Mouse (Mus musculus) limb, embryonic 14.5 days (tissue): ENCODE measurements around the gene Dnajb4. TPM values are rescaled to one million over a fixed set of nuclear protein-coding genes. Genes with fewer than 3 reads are reported as not detected.

ENCODE experiments used
- ATAC-seq: fragments of 200-750 bp; cut with Nextera tagmentation; 2 replicates; pipeline ENCODE4 v1.8.0; 2017; ENCODE audit warnings: low read depth, moderate number of reproducible peaks, moderate TSS enrichment; ENCODE audit not compliant: low FRiP score
- DNase-seq: peaks from one replicate; pipeline ENCODE4 v3.0.0-alpha.2; 2015; ENCODE audit warnings: low spot score
- H3K27ac ChIP-seq: fragments of 300-500 bp; sonication (generic); replicated peaks from 2 replicates; pipeline ENCODE4 v1.5.1; 2014; ENCODE audit warnings: low read depth, mild to moderate bottlenecking, low read length, moderate library complexity, mixed read lengths
- H3K27me3 ChIP-seq: fragments of 300-500 bp; sonication (generic); 2 replicates; pipeline ENCODE4 v1.6.1; 2014; ENCODE audit warnings: low read length, mixed read lengths; ENCODE audit not compliant: control insufficient read depth, insufficient read depth
- H3K36me3 ChIP-seq: fragments of 300-500 bp; sonication (generic); 2 replicates; pipeline ENCODE4 v1.6.1; 2014; ENCODE audit warnings: mild to moderate bottlenecking, low read length, moderate library complexity, mixed read lengths; ENCODE audit not compliant: control insufficient read depth, insufficient read depth
- H3K4me1 ChIP-seq: fragments of 300-500 bp; sonication (generic); 2 replicates; pipeline ENCODE4 v1.6.1; 2014; ENCODE audit warnings: antibody characterized with exemption, low read length, mixed read lengths; ENCODE audit not compliant: control insufficient read depth, insufficient read depth
- H3K4me2 ChIP-seq: fragments of 300-500 bp; sonication (generic); replicated peaks from 2 replicates; pipeline ENCODE4 v1.6.1; 2014; ENCODE audit warnings: low read depth, mild to moderate bottlenecking, low read length, moderate library complexity; ENCODE audit not compliant: severe bottlenecking
- H3K4me3 ChIP-seq: fragments of 300-500 bp; sonication (generic); replicated peaks from 2 replicates; pipeline ENCODE4 v1.5.1; 2014; ENCODE audit warnings: low read length
- H3K9ac ChIP-seq: fragments of 300-500 bp; sonication (generic); 2 replicates; pipeline ENCODE4 v1.6.1; 2014; ENCODE audit warnings: mild to moderate bottlenecking, low read depth, low read length, moderate library complexity; ENCODE audit not compliant: severe bottlenecking
- H3K9me3 ChIP-seq: fragments of 300-500 bp; sonication (generic); 2 replicates; pipeline ENCODE4 v1.6.1; 2016; ENCODE audit warnings: low read length; ENCODE audit not compliant: control insufficient read depth
- POLR2A ChIP-seq: fragments of 200-500 bp; IDR thresholded peaks from 2 replicates; pipeline ENCODE4 v1.8.0; 2012; ENCODE audit warnings: inconsistent platforms, mild to moderate bottlenecking, moderate library complexity, borderline replicate concordance; ENCODE audit not compliant: insufficient read depth, insufficient read length; ENCODE audit errors: extremely low read depth
- WGBS: fragments of 180-500 bp; shearing (Covaris S2); extraction: QIAGEN DNeasy Blood & Tissue Kit; methylation state at CpG from one replicate; pipeline ENCODE4 v1.1.7; 2014; 5-methylcytosine and 5-hydroxymethylcytosine counted together
- polyA plus RNA-seq, 2 experiments: library from polyadenylated mRNA; depleted of rRNA in 1 of 2; stranded (reverse) in 1 of 2; unstranded in 1 of 2; fragments of >200 nt; fragmentation: Nextera tagmentation in 1 of 2; extraction: Ambion mirVana in 1 of 2; gene quantifications; 2 replicates each; pipeline versions ENCODE4 v1.2.1 to v1.2.3; 2012 to 2014

Dnajb4 gene
- polyA plus RNA-seq, 2 experiments, result 19.2 to 31.6 TPM

DNA sequence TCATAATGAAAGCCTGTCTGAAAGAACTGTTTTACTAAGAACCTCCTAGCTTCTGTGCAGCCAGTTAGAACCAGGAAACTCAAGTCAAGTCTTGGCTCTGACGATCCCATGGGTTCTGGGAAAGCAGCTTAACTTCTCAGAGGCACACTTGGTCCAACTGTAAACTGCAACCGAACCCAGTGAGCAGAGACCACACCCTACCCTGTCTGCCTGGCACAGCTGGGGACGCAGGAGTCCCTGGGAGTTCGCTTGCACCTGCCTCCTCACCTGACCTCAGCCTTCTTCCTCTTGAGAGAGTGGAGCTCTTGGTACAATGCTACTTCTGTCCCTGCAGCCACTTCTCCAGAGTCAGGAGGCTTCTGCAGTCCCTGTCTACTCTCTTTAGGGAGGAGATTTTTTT lies 49.5 kb downstream of the Dnajb4 start:
- H3K9me3 ChIP-seq, result no peaks in the 10 kb centered on the region
- WGBS, result 56% methylated on average over 4 of the region's 4 CpGs
- H3K4me1 ChIP-seq, result peaks cover 2% of the 10 kb centered on the region; the same call in 1 of the 2 replicates
- no peak for ATAC-seq
- no peak overlapping the region for H3K9ac ChIP-seq
- no peak overlapping the region for H3K27ac ChIP-seq
- H3K36me3 ChIP-seq, result no peaks in the 10 kb centered on the region
- no peak for DNase-seq
- no peak overlapping the region for H3K4me3 ChIP-seq
- 0 out of 2 replicates have a peak, but pooled peaks cover 1% of the 10 kb centered on the region for H3K27me3 ChIP-seq
- no peak overlapping the region for H3K4me2 ChIP-seq
- no peak for TF ChIP-seq POLR2A

DNA sequence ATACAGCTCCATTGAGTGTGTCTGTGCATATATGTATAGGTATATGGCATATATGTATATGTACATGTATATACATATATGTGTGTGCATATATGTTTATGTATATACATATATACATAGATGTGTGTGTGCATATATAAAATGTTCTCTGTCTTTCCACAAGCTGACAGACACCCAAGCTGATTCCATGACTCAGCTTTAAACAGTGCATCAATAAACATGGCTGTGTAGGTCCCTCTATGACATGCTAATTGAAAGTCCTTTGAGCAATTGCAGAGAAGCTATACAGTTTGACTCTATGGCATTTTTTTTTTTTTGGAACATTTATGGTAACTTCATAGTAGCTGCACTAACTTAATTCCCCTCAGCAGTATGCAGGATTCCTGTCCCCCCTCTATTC lies 50.8 kb downstream of the Dnajb4 start:
- DNase-seq, result no peak
- Histone ChIP-seq H3K9me3 (no peaks in the 10 kb centered on the region), H3K9ac (no peak overlapping the region), H3K36me3 (no peaks in the 10 kb centered on the region), H3K4me1 (no peaks in the 10 kb centered on the region), H3K27ac (no peak overlapping the region), H3K4me2 (no peak overlapping the region), H3K27me3 (no peaks in the 10 kb centered on the region), H3K4me3 (no peak overlapping the region)
- TF ChIP-seq POLR2A, result no peak
- no peak for ATAC-seq

DNA sequence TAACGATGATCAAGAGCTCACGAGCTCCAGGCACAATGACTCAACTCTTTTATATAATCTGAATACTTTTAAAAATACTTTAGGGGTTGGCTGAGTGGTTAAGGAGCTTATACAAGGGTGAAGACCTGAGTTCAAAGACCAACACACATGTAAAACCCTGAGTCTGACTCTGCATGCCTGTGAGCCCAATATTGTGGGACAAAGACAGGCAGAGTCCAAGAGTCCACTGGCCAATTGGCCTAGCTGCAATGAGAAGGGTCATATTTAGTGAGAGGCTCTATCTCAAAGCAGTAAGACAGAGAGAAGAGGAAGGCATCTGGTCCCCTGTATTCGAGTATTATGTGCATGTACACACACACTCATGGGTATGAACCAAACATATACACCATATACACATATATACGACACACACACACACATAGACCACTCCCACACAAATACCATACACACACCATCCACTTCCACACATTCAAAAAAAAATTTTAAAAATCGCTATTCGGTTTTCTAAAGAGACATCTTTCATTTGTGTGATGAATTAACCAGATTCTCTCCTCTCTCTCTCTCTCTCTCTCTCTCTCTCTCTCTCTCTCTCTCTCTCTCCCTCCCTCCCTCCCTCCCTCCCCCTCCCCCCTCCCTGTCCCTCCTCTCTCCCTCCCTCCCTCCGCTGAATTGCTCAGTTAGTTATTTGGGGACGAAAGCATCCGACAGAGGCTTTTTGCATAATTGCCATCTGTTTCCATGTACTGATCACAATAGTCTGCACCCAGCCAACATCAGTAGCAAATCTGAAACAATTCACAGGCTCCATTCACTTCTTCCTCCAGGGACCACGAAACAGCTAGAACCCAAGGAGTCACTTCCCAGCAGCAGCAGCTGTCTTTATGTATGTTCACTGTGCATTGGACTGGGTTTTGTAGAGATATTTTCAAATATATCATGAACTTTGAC lies 51.5 kb downstream of the Dnajb4 start:
- Histone ChIP-seq H3K9me3 (no peaks in the 10 kb centered on the region), H3K4me3 (no peak overlapping the region), H3K27ac (no peak overlapping the region), H3K4me1 (no peaks in the 10 kb centered on the region), H3K9ac (no peak overlapping the region), H3K36me3 (no peaks in the 10 kb centered on the region), H3K27me3 (no peaks in the 10 kb centered on the region), H3K4me2 (no peak overlapping the region)
- 64% methylated on average over 10 of the region's 10 CpGs for WGBS
- no peak for ATAC-seq
- TF ChIP-seq POLR2A, result no peak
- DNase-seq, result no peak

DNA sequence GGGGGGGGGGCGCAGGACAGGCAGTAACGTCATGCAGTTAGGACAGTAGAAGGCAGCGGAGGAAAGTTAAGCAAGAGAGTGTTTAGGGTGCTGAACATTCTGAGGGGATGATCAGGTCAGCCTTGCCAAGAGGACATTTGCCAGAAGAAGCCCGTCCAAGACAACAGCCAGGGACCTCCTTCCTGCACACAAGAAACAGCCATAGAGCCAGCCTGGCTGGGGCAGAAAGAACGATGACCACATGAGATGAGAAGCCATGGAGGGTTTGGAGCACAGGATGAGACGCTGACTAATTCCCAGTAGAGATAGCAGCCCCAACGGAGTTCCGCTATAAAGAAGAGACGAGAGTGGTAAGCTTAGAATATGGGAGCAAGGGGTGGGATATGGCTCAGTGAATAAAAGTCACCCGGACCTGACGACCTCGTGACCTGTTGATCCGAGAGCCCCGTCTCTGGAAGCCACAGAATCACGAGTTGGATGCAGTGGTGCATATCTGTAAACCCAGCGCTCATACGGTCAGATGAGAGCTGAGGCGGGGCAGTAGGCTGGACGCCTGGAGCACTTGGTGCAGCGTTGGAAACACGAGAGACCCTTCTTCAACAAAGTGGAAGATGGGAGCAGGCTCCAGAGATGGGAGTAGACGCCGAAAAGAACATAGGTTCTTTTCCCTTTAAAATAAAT lies 53.1 kb downstream of the Dnajb4 start:
- no peak for TF ChIP-seq POLR2A
- Histone ChIP-seq H3K27ac (no peak overlapping the region), H3K27me3 (no peaks in the 10 kb centered on the region), H3K4me1 (no peaks in the 10 kb centered on the region), H3K9me3 (no peaks in the 10 kb centered on the region), H3K4me2 (no peak overlapping the region), H3K4me3 (no peak overlapping the region), H3K9ac (no peak overlapping the region), H3K36me3 (no peaks in the 10 kb centered on the region)
- no peak for ATAC-seq
- 78% methylated on average over 22 of the region's 23 CpGs for WGBS
- DNase-seq, result no peak

DNA sequence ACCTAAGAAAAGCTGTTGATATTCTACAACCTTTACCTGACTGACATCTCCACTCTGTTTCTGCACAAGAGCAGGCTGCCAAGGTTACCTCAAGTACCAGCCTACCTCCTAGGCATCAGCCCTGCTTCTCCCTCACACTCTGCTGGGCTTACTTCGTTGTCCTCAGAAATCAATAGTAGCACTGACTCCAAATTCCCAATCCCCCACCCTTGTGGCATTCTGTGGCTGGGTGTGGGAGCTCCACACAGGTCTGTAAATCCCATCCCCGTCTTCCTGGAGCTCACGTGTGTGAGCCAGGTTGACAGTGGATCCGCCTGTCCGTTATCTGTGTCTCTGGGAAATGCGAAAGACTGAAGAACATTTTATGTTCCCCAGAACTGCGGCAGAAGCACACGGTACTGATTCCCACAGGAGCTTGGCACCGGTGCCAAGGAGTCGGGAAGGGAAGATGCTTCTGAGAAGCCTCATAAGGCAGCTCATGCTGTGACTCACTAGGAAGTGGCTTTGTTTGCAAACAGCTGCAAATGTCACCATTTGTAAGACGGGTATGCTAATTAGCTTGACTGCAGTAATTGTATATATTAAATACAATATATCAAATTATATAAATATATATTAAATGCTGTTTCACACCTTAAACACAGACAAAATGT lies 54.7 kb downstream of the Dnajb4 start:
- no peaks in the 10 kb centered on the region for H3K27me3 ChIP-seq
- H3K4me3 ChIP-seq, result no peak overlapping the region
- no peak for TF ChIP-seq POLR2A
- H3K4me1 ChIP-seq, result no peaks in the 10 kb centered on the region
- no peak overlapping the region for H3K9ac ChIP-seq
- ATAC-seq (no peak), DNase-seq (no peak)
- H3K27ac ChIP-seq, result no peak overlapping the region
- H3K36me3 ChIP-seq, result no peaks in the 10 kb centered on the region
- WGBS, result 47% methylated on average over 11 of the region's 11 CpGs
- H3K9me3 ChIP-seq, result no peaks in the 10 kb centered on the region
- no peak overlapping the region for H3K4me2 ChIP-seq
